Mouse (Mus musculus) urinary bladder, adult 18-20 months (tissue): ENCODE results near the gene Prtn3.
"Not testable (repeated sequence)": the region's sequence is repeated elsewhere in the genome, so short reads cannot be mapped to it uniquely, and the experiment has no call there.

ENCODE experiments used
- DNase-seq, 2 experiments: peaks; one replicate each; pipeline ENCODE4 v3.0.0; 2022; ENCODE audit warnings: low spot score in 2 of 2, mixed read lengths in 2 of 2

Prtn3 gene

DNA sequence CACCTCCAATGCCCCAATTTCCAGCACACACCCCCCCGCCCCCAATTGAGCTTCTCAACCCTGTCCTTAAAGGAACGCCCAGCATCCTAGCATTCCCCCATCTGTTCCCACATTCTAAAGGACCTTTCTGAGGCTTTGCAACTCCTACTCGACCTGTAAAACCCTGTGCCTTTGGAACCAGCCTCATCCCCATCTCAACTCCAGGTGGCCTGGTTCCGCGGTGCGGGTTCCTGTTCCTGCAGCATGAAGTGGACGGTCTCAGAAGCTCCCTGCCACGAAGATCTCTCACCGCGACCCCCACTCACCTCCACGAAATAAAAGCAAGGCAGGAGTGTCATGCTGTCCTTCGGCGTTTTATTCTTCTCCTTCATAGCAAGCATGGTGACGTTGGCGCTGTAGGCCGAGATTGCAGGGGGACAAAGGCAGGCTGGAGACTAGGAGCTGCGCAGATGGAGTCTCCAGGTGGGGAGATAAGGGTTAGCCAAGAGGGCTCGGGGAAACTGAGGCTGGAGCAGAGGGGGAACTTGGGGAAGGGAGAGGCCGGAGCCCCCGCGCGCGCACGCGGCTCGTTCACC is 474 bp upstream of the Prtn3 start:
- no peak for DNase-seq

DNA sequence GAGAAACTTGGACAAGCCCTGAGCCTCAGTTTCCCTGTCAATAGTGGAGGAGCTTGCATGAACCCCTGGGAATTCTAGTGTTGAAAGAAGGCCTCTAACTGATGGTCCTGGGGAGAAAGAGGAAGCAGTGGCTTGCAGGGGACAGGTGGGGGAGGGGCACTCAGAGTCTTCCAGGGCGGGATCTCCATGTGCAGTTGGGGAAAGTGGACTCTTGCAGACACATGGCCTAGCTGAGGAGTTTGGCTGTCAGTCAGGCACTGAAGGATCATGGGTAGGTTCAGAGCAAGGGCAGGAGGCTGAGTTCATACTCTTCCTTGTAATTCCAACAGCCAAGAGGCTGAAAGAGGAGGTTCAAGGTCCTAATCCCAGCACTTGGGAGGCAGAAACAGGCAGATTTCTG is 2.9 kb downstream of the Prtn3 start:
- no peak for DNase-seq

DNA sequence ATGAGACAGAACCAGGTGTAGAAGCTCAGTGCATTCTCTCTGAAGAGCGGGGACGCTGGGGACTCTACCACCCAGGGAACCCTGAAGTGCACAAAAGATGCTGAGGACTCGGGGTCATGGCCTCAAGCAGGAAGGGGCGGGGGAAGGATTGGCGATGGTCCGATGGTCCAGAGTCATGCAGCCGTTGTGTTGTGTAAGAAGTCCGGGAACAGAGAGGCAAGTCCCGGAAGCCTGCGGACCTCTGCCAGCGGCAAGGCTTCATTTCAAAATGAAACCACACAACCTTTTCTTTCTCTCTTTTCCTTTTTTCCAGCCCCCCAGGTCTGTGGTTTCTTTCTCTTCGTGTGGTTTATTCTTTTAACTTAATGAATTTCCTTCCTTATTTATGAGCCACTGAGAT is 3.5 kb downstream of the Prtn3 start:
- no peak for DNase-seq

DNA sequence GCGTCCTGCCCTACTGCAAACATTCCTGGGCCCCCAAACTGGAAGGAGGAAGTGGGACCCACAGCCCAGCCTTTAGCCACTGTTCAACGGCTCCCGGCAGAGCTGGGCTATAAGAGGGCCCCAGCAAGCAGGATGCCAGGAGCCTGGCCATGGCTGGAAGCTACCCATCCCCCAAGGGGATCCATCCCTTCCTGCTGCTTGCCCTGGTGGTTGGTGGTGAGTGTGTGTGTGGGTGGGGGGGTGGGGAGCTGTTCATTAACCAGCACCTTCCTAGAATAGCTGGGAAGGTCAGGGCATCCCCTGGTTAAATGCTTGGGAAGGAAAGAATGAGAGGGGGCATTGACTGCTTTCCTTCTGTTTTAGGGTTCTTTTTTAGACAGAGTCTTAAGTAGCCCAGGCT is 5.3 kb downstream of the Prtn3 start:
- no peak for DNase-seq

DNA sequence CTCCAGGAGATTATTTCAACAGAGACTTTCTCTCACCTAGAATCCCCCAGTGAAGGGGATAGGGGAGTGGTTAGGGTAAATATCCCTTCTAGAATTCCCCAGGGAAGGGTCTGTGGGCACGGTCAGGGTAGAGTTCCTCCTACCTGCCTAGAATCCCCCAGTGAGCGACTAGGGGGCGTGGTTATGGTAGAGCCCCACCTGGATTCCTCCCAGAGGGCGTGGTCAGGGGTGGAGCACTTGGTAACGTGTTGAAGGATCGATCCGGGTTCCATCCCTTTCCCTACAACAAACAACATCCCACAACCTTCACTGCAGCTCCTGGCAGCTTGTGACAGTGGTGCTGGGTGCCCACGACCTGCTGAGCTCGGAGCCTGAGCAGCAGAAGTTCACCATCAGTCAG is 6.4 kb downstream of the Prtn3 start:
- DNase-seq, result no peak

DNA sequence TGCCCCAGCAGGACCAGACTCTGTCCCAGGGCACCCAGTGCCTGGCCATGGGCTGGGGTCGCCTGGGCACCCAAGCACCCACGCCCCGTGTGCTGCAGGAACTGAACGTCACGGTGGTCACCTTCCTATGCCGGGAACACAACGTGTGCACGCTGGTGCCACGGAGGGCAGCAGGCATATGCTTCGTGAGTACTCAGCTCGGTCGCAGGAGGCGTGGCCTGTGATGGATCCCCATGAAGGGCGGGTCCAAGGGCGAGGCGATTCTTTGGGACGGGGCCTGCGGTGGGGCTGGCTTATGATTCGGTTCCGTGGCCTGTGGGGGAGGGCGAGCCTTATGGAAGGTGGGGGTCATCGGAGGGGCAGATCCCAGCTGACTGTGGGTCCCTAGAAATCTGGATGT is 7.7 kb downstream of the Prtn3 start:
- DNase-seq, result no peak

DNA sequence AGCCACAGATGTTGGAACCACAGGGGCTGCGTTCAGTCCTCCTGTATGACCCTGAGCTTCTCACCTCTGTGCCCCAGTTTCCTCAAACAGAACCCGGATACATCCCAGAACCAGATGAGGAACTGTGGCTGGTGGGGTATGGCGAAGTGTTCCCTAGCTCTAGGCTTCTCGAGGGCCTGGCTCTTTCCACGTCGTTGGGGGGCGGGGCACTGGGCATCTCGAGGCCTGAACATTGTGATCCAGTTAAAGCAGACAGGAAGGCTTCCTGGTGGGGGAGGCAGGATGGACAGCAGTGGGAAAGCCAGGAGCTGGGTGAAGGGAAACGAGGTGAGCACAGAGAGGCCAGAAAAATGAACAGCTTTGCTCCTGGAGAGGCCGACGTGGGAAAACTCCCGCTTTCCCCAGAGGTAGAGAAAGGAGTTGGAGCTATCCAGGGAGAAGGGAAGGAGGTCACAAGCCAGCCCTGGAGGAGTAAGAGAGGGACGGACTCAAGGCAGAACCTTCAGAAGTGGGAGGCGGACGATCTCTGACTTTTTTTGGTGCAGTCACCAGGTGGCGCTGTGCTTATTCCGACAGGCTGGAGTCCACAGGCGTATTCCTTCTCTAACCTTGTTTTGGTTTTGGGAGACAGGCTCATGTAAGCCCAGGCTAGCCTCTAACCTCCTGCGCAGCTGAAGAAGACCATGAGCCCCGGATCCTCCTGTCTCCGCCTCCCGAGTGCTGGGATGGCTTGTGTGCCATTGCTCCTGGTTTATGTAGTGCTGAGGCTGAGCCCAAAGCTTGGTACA is 9.2 kb downstream of the Prtn3 start:
- DNase-seq, result peak; percentile 62 to 72

DNA sequence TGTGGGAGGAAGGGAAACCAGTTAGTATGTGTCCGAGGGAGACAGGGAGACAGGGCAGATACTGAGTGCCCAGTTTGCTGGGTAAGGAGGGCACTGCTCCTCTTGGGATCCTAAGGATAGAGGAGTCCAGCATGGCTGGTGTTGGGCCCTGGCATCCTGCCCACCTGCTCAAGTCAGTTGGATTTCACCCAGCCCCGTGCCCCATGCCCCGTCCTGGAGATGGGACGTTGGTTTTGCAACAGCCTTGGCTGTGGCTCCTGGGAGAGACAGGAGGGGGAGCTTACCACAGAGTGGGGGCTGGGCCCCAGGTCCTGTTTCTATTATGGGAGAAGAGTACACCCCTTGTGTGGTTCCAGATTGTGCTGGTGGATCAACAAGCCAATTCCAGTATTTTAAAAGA is 10.2 kb downstream of the Prtn3 start:
- DNase-seq, result no peak

DNA sequence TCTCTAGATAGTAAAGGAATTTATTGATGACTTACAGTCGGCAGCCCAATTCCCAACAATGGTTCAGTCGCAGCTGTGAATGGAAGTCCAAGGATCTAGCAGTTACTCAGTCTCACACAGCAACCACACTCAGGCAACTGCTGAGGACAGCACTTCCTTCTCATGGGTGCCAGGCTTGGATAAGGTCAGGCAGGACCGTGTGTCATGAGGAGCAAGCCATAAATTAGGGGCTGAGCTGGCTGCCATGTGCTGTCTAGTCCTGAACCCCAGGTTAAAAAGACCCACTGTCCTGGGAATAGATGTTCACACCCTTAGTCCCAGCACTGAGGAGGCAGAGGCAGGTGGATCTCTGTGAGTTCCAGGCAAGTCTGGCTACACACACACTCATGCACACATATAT is 10.7 kb downstream of the Prtn3 start:
- DNase-seq, result not testable (repeated sequence)

DNA sequence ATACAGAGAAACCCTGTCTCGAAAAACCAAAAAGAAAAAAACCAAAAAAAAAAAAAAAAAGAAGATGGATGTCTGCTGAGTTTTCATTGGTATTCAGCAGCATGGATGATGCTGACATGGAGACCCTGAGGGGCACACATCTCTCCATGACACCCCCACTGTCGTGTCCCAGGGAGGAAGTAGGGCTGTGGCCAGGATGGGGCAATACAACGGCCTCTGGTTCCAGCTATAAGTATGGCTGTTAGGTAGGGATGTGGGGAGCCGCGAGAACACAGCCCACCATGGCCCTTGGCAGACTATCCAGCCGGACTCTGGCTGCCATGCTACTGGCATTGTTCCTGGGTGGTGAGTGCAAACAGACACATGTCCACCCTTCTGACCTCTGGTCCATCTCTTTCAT is 11.8 kb downstream of the Prtn3 start, which contains the start of gene Elane:
Elane (plus strand) TSS at position 194 of the 400 bp plus-strand sequence.
- no peak for DNase-seq

DNA sequence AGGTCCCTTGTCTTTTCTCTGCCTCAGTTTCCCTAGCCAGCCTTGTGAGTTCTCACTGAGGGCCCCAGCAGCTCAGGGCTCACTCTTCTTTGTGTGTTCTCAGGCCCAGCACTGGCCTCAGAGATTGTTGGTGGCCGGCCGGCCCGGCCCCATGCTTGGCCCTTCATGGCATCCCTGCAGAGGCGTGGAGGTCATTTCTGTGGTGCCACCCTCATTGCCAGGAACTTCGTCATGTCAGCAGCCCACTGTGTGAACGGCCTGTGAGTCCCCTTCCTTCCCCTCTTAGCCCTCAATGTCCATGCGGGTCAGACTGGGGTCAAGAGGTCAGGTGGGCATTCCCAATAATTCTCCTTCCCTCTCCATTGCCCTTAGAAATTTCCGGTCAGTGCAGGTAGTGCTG is 12.3 kb downstream of the Prtn3 start:
- DNase-seq, result no peak

DNA sequence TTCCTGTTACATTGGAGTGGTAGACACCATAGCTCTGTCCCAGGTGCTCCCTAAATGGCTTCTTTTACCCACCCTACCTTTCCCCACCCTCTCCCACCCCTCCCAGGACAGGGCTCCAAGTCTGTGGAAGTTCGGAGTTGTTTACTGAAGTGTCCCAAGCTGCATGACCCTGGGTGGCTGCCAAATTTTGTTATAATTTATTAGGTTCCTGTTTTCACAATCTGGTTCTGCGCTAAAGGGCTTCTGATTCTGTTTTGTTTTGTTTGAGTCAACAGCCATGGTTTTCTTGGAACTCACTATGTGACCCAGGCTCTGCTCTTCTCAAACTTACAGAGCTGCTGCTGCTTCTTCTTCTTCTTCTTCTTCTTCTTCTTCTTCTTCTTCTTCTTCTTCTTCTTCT is 15.1 kb downstream of the Prtn3 start:
- DNase-seq, result no peak

DNA sequence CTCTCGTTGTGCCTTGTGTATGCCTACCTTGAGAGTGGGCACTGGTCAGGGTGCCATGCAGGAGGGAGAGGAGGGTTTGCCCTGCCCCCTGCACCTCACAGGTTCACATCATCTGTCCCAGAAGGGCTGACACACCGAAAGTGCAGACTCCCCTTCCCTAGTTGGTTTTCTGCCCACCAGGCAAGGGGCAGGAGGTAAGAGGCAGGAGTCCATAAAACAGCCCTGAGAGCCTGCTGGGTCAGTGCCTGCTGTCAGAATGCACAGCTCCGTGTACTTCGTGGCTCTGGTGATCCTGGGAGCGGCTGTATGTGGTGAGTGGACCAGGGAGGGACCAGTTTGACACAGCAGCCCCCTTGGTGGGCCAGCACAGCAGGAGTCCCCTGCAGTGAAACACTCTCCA is 16.4 kb downstream of the Prtn3 start, which contains the start of gene Cfd:
Cfd (plus strand) TSS at position 184 of the 400 bp plus-strand sequence.
- no peak for DNase-seq

DNA sequence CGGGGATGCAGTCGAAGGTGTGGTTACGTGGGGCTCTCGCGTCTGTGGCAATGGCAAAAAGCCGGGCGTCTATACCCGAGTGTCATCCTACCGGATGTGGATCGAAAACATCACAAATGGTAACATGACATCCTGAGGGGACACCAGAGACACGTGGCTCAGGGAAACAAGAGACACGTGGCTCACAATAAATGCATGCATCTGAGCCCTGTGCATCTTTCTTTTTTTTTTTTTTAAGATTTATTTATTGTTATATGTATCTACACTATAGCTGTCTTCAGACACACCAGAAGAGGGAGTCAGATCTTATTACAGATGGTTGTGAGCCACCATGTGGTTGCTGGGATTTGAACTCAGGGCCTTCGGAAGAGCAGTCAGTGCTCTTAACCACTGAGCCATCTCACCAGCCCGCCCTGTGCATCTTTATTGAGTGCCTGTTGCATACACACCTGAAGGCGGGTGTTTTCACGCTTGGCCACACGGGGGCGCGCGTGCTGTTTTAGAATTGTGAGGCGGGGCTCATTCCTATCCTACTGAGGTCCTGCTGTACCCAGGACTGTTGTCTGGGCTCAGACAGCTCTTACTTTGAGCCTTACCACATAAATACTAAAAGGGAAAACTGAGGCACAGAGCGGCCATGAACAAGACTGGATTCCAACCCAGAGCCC is 18.3 kb downstream of the Prtn3 start:
- peak; percentile 40 to 58 for DNase-seq

DNA sequence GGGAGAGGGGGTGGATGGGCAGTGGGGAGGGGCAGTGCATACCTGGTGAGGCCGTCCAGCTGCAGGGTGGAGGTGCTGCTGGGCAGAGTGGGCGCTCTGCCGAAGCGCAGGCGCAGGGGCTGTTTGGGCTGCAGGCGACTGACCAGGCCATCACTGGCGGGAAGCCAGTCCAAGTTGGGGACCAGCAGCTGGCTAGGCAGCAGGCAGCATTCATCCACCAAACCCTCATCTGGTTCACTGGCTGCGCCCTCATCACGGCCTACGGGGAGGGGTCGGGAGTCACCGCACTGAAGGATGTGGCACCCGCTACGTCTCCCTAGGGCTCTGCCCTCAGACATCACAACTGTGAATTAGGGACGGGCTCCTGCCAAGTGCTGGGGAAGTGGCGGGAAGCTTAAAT is 22.0 kb downstream of the Prtn3 start:
- DNase-seq, result no peak

DNA sequence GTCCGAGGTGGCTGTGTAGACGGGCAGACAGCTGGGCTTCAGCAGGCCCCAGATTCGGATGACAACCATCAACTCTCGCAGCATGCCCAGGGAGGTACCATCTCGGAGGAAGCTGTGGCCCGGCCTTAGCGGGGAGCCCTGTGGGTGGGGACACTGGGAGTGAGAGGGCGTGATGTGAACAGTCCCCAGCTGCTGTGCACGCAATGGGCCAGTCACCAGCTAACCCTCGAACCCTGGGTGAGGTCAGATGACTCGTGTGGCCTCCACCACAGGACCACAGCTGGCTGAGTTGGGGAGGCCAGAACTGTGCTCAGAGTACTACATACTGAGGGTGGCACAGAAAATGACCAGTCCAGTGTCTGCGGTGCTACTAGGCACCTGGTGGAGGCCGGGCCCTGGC is 22.5 kb downstream of the Prtn3 start:
- DNase-seq, result no peak

DNA sequence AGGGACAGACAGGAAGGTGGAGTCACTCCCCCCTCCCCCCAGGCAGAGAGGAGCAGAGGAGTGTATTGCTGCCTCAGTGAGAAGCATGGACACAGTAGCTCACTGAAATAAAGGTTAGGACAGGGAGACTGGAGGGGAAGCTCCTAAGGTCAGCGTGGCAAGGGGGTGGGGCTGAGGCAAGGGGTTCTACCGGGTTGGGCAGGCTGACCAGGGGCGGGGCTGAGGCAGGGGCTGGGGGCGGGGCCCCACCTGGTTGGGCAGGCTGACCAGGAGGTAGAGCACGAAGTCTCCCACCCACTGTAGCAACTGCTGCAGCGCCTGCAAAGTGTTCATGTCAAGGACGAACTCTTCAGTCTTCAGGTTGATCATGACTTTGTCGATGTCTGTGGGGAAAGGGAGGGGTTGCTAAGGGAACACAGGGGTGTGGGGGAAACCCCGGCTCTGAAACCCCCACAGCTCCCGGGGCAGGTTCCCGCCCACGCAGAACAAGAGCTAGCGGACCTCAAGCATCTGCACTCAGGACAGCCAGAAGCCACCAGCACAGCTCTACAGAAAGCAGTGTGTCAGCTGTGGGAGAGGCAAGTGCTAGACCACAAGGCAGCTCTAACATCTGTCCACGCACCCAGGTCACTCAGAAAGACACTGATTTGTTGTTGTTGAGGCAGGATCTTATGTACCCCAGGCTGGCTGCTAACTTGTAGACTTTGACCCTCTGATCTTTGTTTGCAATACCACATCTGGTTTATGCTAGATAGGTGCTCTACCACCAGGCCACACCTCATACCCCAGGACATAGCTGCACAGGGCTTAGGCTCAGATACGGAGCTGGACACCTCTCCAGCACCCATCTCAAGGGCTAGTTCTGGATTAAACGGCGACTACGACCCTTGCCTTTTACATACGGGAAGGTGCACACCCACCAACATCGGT is 23.3 kb downstream of the Prtn3 start:
- DNase-seq, result no peak

DNA sequence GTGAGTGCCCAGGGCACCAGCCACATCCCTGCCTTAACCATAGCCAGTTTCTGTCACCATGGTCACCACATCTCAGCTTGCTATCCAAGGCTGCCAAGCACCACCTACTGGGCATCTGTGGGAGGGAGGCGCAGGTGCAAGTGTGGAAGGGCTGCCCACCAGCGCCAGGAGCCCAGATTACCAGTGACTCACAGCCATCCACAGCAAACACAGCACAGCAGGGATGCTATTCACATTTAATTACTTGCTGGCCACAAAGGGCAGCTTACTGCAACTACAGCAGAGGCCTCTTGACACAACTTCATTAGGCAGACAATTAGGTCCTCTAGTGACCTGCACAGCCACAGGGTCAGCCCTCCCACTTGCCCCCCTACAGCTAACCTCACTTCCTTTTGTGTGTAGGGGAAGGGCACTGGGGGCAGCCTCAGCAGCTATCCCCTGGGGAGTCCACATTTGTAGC is 26.7 kb downstream of the Prtn3 start:
- no peak for DNase-seq

DNA sequence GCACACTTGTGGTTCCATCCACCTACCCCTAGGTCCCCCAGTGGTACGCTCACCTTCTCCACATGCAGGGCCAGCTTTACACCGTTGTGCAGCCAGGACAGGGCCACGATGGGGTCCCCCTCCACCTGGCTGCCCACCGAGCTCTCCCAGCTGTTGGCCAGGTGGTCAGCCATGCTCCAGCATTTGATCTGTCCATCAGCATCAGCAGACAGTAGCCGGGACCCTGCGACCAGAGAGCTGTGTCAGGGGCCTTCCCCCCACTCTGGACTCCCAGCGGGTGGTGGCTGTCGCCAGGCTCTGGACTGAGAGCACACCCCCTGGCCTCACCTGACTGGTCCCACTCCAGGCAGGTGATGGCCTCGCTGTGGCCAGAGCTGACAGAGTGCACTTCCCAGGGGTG is 32.4 kb downstream of the Prtn3 start:
- no peak for DNase-seq

DNA sequence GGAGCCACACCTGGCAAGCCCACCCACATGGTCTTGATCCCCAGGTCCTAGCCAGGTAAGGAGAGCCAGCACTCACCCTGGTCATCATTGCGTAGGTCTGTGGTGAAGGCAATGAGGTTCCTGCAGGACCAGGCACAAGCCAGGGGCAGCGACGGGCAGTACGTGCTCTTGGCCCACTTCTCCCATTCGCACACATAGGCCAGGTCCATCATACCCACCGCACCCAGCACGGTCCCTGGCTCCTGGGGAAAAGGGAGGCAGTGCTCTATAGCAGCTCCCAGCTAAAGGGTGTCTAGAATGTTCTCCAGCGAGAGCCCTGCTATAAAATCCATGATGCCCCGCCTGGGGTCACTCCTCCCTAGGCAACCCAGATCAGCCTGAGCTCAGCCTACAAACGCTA is 33.1 kb downstream of the Prtn3 start:
- no peak for DNase-seq

DNA sequence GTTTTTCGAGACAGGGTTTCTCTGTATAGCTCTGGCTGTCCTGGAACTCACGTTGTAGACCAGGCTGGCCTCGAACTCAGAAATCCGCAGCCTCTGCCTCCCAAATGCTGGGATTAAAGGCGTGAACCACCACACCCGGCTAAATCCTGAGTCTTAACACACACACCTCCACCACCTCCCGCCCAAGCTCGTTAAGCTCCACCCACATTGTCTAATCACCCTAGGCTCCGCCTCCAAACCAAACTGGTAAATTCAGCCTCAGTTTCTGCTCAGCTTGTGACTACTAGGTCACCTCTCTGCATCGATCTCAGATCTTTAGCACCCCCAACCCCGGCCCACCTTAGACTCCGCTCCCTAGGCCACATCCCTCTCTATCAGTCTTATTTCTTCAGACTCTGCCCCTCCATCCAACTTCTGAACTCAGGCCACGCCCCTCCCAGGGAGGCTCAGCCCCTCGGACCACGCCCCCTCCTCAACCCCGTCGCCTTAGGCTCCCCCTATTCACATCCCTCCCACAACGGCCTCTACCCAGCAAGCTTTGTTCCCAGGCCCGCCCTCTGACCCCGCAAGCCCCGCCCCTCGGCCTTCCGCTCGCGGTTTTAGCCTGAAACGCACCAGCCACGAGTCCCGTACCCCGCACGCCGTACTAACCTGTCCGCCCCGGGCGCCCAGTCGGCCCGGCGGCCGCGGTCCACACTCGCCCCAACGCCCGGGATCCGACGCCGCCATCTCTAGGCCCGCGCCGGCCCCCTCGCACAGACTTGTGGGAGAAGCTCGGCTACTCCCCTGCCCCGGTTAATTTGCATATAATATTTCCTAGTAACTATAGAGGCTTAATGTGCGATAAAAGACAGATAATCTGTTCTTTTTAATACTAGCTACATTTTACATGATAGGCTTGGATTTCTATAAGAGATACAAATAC is 34.2 kb downstream of the Prtn3 start, which contains the start of gene Med16:
Med16 (minus strand) TSS at position 757 of the 925 bp plus-strand sequence.
- DNase-seq, result peak; percentile 95 to 97
